Mouse (Mus musculus) kidney, embryonic 15.5 days (tissue): ENCODE measurements around the gene Cldn4. TPM values are rescaled to one million over a fixed set of nuclear protein-coding genes. Genes with fewer than 3 reads are reported as not detected.

Experiments used
- ATAC-seq: fragments of 200-750 bp; cut with Nextera tagmentation; replicated peaks from 2 replicates; pipeline ENCODE4 v1.8.0; 2017; ENCODE audit warnings: moderate TSS enrichment; ENCODE audit not compliant: low FRiP score
- H3K27ac ChIP-seq: fragments of 300-500 bp; sonication (generic); 2 replicates; pipeline ENCODE4 v1.5.1; 2015; ENCODE audit warnings: mild to moderate bottlenecking, inconsistent platforms
- H3K27me3 ChIP-seq: fragments of 300-500 bp; sonication (generic); 2 replicates; pipeline ENCODE4 v1.6.1; 2015; ENCODE audit warnings: inconsistent platforms
- H3K36me3 ChIP-seq: fragments of 300-500 bp; sonication (generic); 2 replicates; pipeline ENCODE4 v1.6.1; 2015; ENCODE audit warnings: inconsistent platforms
- H3K4me1 ChIP-seq: fragments of 300-500 bp; sonication (generic); 2 replicates; pipeline ENCODE4 v1.6.1; 2015; ENCODE audit warnings: inconsistent platforms
- H3K4me2 ChIP-seq: fragments of 300-500 bp; sonication (generic); 2 replicates; pipeline ENCODE4 v1.6.1; 2015; ENCODE audit warnings: moderate library complexity, mild to moderate bottlenecking, inconsistent platforms
- H3K4me3 ChIP-seq: fragments of 300-500 bp; sonication (generic); replicated peaks from 2 replicates; pipeline ENCODE4 v1.5.1; 2015; ENCODE audit warnings: mild to moderate bottlenecking, inconsistent platforms
- H3K9ac ChIP-seq: fragments of 300-500 bp; sonication (generic); 2 replicates; pipeline ENCODE4 v1.6.1; 2015; ENCODE audit warnings: mild to moderate bottlenecking, inconsistent platforms
- H3K9me3 ChIP-seq: fragments of 300-500 bp; sonication (generic); replicated peaks from 2 replicates; pipeline ENCODE4 v1.6.1; 2016; ENCODE audit warnings: inconsistent platforms
- WGBS: fragments of 180-500 bp; shearing (Covaris S2); methylation state at CpG from one replicate; pipeline ENCODE4 v1.1.7; 2015; ENCODE audit warnings: mixed read lengths; 5-methylcytosine and 5-hydroxymethylcytosine counted together
- polyA plus RNA-seq: library from polyadenylated mRNA; unstranded; fragments of >200 nt; fragmentation: Nextera tagmentation; extraction: Ambion mirVana; gene quantifications from 2 replicates; pipeline ENCODE4 v1.2.1, GENCODE M21; 2015

Cldn4 gene
- polyA plus RNA-seq, 1 experiment from 2014 or later = 45.6 TPM

- no peak overlapping the region for H3K9ac ChIP-seq
- no peak overlapping the region for H3K27ac ChIP-seq
- WGBS = 65% methylated on average over 2 of the region's 2 CpGs
- H3K4me3 ChIP-seq = no peak overlapping the region
- H3K9me3 ChIP-seq = no peaks in the 10 kb centered on the region
- no peaks in the 10 kb centered on the region for H3K27me3 ChIP-seq
- H3K4me1 ChIP-seq = peaks cover 10% of the 10 kb centered on the region
- no peak overlapping the region for H3K4me2 ChIP-seq
- ATAC-seq = no peak
- H3K36me3 ChIP-seq = no peaks in the 10 kb centered on the region
Observed at GRCm38 (mm10) chr5:134960430-134960829, 13.7 kb upstream of the Cldn4 start.

- H3K9me3 ChIP-seq = no peaks in the 10 kb centered on the region
- 59% methylated on average over 7 of the region's 7 CpGs for WGBS
- ATAC-seq = no peak
Observed at GRCm38 (mm10) chr5:134959114-134959513, 12.4 kb upstream of the Cldn4 start.

GRCm38 (mm10) chr5:134955491-134955890 is 8.8 kb upstream of the Cldn4 start:
- no peak overlapping the region for H3K27ac ChIP-seq
- peaks cover 13% of the 10 kb centered on the region for H3K4me1 ChIP-seq
- H3K4me2 ChIP-seq = no peak overlapping the region
- no peaks in the 10 kb centered on the region for H3K36me3 ChIP-seq
- no peak overlapping the region for H3K9ac ChIP-seq
- no peaks in the 10 kb centered on the region for H3K9me3 ChIP-seq
- 60% methylated on average over 5 of the region's 5 CpGs for WGBS
- H3K27me3 ChIP-seq = no peaks in the 10 kb centered on the region
- H3K4me3 ChIP-seq = no peak overlapping the region
- no peak for ATAC-seq

More at GRCm38 (mm10) chr5:134959114-134959513, 12.4 kb upstream of the Cldn4 start:
- H3K4me3 ChIP-seq = no peak overlapping the region
- no peak overlapping the region for H3K9ac ChIP-seq
- no peaks in the 10 kb centered on the region for H3K36me3 ChIP-seq
- no peaks in the 10 kb centered on the region for H3K27me3 ChIP-seq
- H3K4me2 ChIP-seq = no peak overlapping the region
- H3K27ac ChIP-seq = no peak overlapping the region
- H3K4me1 ChIP-seq = peaks cover 10% of the 10 kb centered on the region

- Histone ChIP-seq H3K9me3 (no peaks in the 10 kb centered on the region), H3K27me3 (peaks cover 13% of the 10 kb centered on the region), H3K4me2 (peak overlapping the region; percentile 51), H3K36me3 (no peaks in the 10 kb centered on the region), H3K4me1 (peaks cover 33% of the 10 kb centered on the region), H3K27ac (peak overlapping the region; percentile 89), H3K4me3 (peak overlapping the region; percentile 23), H3K9ac (0 out of 2 replicates have a peak overlapping the region, but pooled peaks have one; percentile 17)
- peak; percentile 46 for ATAC-seq
- WGBS = 10% methylated on average over 19 of the region's 19 CpGs
Observed at GRCm38 (mm10) chr5:134951053-134951884, 4.5 kb upstream of the Cldn4 start.

- no peak for ATAC-seq
- WGBS = 56% methylated on average over 4 of the region's 4 CpGs
- Histone ChIP-seq H3K4me2 (no peak overlapping the region), H3K36me3 (no peaks in the 10 kb centered on the region), H3K4me1 (peaks cover 43% of the 10 kb centered on the region), H3K4me3 (no peak overlapping the region), H3K27me3 (peaks cover 28% of the 10 kb centered on the region), H3K9me3 (no peaks in the 10 kb centered on the region), H3K27ac (no peak overlapping the region), H3K9ac (no peak overlapping the region)
Observed at GRCm38 (mm10) chr5:134948085-134948439, 1.3 kb upstream of the Cldn4 start.

- Histone ChIP-seq H3K27me3 (peaks cover 28% of the 10 kb centered on the region), H3K4me3 (no peak overlapping the region), H3K9ac (no peak overlapping the region), H3K4me2 (no peak overlapping the region), H3K4me1 (peaks cover 43% of the 10 kb centered on the region), H3K9me3 (no peaks in the 10 kb centered on the region), H3K36me3 (no peaks in the 10 kb centered on the region), H3K27ac (peak overlapping the region; percentile 86)
- ATAC-seq = no peak
- 45% methylated on average over 5 of the region's 5 CpGs for WGBS
Observed at GRCm38 (mm10) chr5:134947420-134948084, 818 bp upstream of the Cldn4 start.

GRCm38 (mm10) chr5:134946063-134946856 is 474 bp downstream of the Cldn4 start:
- 0 out of 2 replicates have a peak, but pooled peaks have one; percentile 12 for ATAC-seq
- 22% methylated on average over 43 of the region's 43 CpGs for WGBS
- H3K9ac ChIP-seq = peak overlapping the region; percentile 21

GRCm38 (mm10) chr5:134945266-134945959 is 1.3 kb downstream of the Cldn4 start:
- H3K4me3 ChIP-seq = peak overlapping the region; percentile 46
- peak overlapping the region; percentile 21 for H3K9ac ChIP-seq
- peak overlapping the region; percentile 49 for H3K4me2 ChIP-seq
- no peaks in the 10 kb centered on the region for H3K36me3 ChIP-seq
- H3K4me1 ChIP-seq = peaks cover 30% of the 10 kb centered on the region
- H3K9me3 ChIP-seq = no peaks in the 10 kb centered on the region
- peaks cover 28% of the 10 kb centered on the region for H3K27me3 ChIP-seq
- peak; percentile 9; the same call in 1 of the 2 replicates for ATAC-seq
- WGBS = 44% methylated on average over 16 of the region's 19 CpGs
- H3K27ac ChIP-seq = peak overlapping the region; percentile 86

More at GRCm38 (mm10) chr5:134946063-134946856, 474 bp downstream of the Cldn4 start:
- peak overlapping the region; percentile 46 for H3K4me3 ChIP-seq
- H3K27ac ChIP-seq = peak overlapping the region; percentile 86
- peaks cover 28% of the 10 kb centered on the region for H3K27me3 ChIP-seq
- H3K4me1 ChIP-seq = peaks cover 35% of the 10 kb centered on the region
- H3K9me3 ChIP-seq = no peaks in the 10 kb centered on the region
- no peaks in the 10 kb centered on the region for H3K36me3 ChIP-seq
- H3K4me2 ChIP-seq = peak overlapping the region; percentile 49

GRCm38 (mm10) chr5:134944179-134944578 is 2.6 kb downstream of the Cldn4 start:
- Histone ChIP-seq H3K36me3 (no peaks in the 10 kb centered on the region), H3K4me1 (peaks cover 30% of the 10 kb centered on the region), H3K27me3 (peaks cover 28% of the 10 kb centered on the region), H3K9ac (no peak overlapping the region), H3K4me3 (peak overlapping the region; percentile 46; the same call in 1 of the 2 replicates), H3K27ac (no peak overlapping the region), H3K4me2 (peak overlapping the region; percentile 49), H3K9me3 (no peaks in the 10 kb centered on the region)
- ATAC-seq = no peak
- 68% methylated on average over 5 of the region's 5 CpGs for whole genome bisulfite sequencing

GRCm38 (mm10) chr5:134942740-134943139 is 4.0 kb downstream of the Cldn4 start:
- Histone ChIP-seq H3K4me2 (no peak overlapping the region), H3K9ac (no peak overlapping the region), H3K4me1 (peaks cover 24% of the 10 kb centered on the region), H3K27me3 (peaks cover 28% of the 10 kb centered on the region), H3K27ac (0 out of 2 replicates have a peak overlapping the region, but pooled peaks have one; percentile 80), H3K4me3 (no peak overlapping the region), H3K9me3 (no peaks in the 10 kb centered on the region), H3K36me3 (no peaks in the 10 kb centered on the region)
- WGBS = 50% methylated on average over 2 of the region's 2 CpGs
- ATAC-seq = no peak

- ATAC-seq = peak; percentile 46; the same call in 1 of the 2 replicates
- Histone ChIP-seq H3K4me1 (peaks cover 13% of the 10 kb centered on the region), H3K4me2 (no peak overlapping the region), H3K4me3 (no peak overlapping the region), H3K36me3 (no peaks in the 10 kb centered on the region), H3K9me3 (no peaks in the 10 kb centered on the region), H3K9ac (no peak overlapping the region), H3K27ac (peak overlapping the region; percentile 80), H3K27me3 (peaks cover 19% of the 10 kb centered on the region)
- 68% methylated on average over 14 of the region's 14 CpGs for WGBS
Observed at GRCm38 (mm10) chr5:134941472-134942209, 5.1 kb downstream of the Cldn4 start.
